Mouse (Mus musculus): Measurements from ENCODE around the gene Gsta2.
"Not testable (repeated sequence)": the region's sequence is repeated elsewhere in the genome, so short reads cannot be mapped to it uniquely, and the experiment has no call there.

GRCm38 (mm10) chr9:78343055-78343454 lies 12.5 kb downstream of the Gsta2 start:
- not testable (repeated sequence) for TF ChIP-seq CTCF (IDR thresholded peaks at IDR 0.05; ENCODE audit: low read depth, low read length); POLR2A (IDR thresholded peaks at IDR 0.05; ENCODE audit: extremely low read depth, insufficient read depth, low read length)
